Mouse (Mus musculus): ENCODE data around the gene Pgbd5. TPM values are rescaled to one million over a fixed set of nuclear protein-coding genes. Genes with fewer than 3 reads are reported as not detected.
A peak's percentile ranks its signal among the peaks of the same experiment; 100 is the strongest.
"Not testable (repeated sequence)": the region's sequence is repeated elsewhere in the genome, so short reads cannot be mapped to it uniquely, and the experiment has no call there.

Gene Pgbd5
- polyA plus RNA-seq, 1 experiment from 2014 or later = 1.9 TPM

DNA sequence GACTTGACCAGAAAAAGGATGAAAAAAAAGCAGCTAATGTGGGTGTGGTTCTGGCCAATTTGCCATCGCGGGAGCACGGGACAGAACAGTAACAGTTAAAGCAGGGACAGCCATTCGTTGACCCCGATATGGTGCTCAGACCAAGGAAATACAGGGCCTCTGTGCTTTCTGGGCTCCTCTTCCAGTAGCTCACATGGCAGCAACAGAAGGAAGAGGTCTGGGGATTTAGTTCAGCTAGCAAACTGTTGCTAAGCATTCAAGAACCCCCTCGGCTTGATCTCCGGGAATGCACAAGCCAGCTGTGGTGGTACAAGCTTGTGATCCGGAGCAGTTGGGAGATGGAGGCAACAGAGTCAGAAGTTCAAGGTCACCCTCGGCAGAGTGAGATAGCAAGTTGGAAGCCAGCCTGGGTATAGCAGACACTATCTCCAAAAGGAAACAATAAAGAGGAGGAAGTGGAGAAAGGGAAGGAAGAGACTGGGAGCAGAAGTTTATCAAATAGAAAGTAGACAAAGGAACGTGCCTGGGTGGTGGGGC lies 3.7 kb downstream of the Pgbd5 start:
- H3K27ac ChIP-seq (ENCODE audit: low read depth, low read length) = no peak overlapping the region
- no peak overlapping the region for H3K9ac ChIP-seq (ENCODE audit: low read depth, low read length)
- no peaks in the 10 kb centered on the region for H3K9me3 ChIP-seq (replicated peaks; ENCODE audit: control insufficient read depth, low read length)
- H3K4me3 ChIP-seq (ENCODE audit: low read depth, low read length) = no peak overlapping the region
- no peaks in the 10 kb centered on the region for H3K36me3 ChIP-seq (ENCODE audit: control insufficient read depth, insufficient read depth, low read length)
- H3K4me1 ChIP-seq (ENCODE audit: control insufficient read depth, insufficient read depth, low read length) = peaks cover 11% of the 10 kb centered on the region
- WGBS (ENCODE audit: insufficient replicate concordance) = 51% methylated on average over 10 of the region's 10 CpGs
- peaks cover 18% of the 10 kb centered on the region for H3K27me3 ChIP-seq (ENCODE audit: control insufficient read depth, insufficient read depth, low read length)
- H3K4me2 ChIP-seq = no peak overlapping the region
- no peak for ATAC-seq (replicated peaks; ENCODE audit: insufficient number of reproducible peaks, low FRiP score, low TSS enrichment)

DNA sequence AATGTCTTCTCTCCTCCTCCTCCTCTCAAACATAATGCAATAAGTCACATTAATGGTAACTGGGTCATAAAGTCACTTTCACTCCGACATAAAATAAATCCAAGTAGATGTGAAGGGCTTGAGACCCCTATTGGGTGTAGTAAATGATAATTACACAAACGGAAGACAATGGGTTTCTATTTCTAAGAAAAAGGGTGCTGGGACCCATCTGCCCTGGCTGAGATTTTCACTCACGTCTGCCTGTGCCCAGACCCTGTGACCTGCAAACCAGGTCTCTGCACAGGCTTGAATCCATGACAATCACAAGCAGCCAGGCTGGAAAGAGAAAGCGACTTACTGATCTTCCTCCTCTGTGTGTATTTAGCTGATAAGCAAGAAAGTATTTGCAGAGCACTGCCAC lies 4.3 kb downstream of the Pgbd5 start:
- H3K4me2 ChIP-seq = no peak overlapping the region
- H3K36me3 ChIP-seq (ENCODE audit: control insufficient read depth, insufficient read depth, low read length) = no peaks in the 10 kb centered on the region
- WGBS (ENCODE audit: insufficient replicate concordance) = 44% methylated on average over 4 of the region's 4 CpGs
- no peak overlapping the region for H3K9ac ChIP-seq (ENCODE audit: low read depth, low read length)
- H3K4me3 ChIP-seq (ENCODE audit: low read depth, low read length) = no peak overlapping the region
- no peak for ATAC-seq (replicated peaks; ENCODE audit: insufficient number of reproducible peaks, low FRiP score, low TSS enrichment)
- peaks cover 18% of the 10 kb centered on the region for H3K27me3 ChIP-seq (ENCODE audit: control insufficient read depth, insufficient read depth, low read length)
- no peak overlapping the region for H3K27ac ChIP-seq (ENCODE audit: low read depth, low read length)
- H3K4me1 ChIP-seq (ENCODE audit: control insufficient read depth, insufficient read depth, low read length) = peaks cover 13% of the 10 kb centered on the region
- H3K9me3 ChIP-seq (replicated peaks; ENCODE audit: control insufficient read depth, low read length) = no peaks in the 10 kb centered on the region

DNA sequence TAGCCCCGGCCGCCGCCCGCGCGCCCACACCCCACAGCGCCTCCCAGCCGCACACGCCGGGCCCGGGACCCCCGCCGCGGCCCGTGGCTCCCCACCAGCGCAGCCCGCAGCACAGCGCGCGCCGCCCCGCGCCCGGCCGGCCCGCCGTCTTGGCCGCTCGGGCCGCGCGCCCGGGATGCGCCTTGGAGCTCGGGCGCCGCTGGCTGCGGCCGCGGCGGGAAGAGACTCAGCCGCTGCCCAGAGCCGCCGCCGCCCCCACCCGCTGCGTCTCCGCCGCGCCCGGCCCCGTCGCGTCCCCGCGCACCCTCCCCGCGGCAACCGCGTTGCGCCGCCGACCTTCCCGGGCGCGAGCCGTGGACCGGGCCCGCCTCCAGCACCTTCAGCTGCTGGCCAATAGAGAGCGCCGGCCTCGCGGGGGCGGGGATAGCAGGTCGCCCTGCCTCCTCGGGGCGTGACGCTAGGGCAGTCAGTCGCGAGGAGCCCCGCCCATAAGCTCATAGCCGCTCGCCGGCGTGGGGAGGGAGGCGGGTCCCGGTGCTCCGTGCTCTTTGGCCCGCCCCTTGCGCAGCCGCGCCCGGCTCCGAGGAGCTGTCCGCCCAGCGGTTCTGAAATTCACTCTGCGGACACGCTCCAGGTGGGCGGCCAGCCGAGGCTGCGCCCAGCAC lies 5.2 kb downstream of the Pgbd5 start:
- WGBS (ENCODE audit: insufficient replicate concordance) = under 1% methylated on average over 73 of the region's 101 CpGs
- no peak overlapping the region for H3K27ac ChIP-seq (ENCODE audit: low read depth, low read length)
- H3K36me3 ChIP-seq (ENCODE audit: control insufficient read depth, insufficient read depth, low read length) = no peaks in the 10 kb centered on the region
- ATAC-seq (replicated peaks; ENCODE audit: insufficient number of reproducible peaks, low FRiP score, low TSS enrichment) = peak; percentile 98
- H3K27me3 ChIP-seq (ENCODE audit: control insufficient read depth, insufficient read depth, low read length) = peaks cover 18% of the 10 kb centered on the region
- peak overlapping the region; percentile 69 for H3K9ac ChIP-seq (ENCODE audit: low read depth, low read length)
- no peaks in the 10 kb centered on the region for H3K9me3 ChIP-seq (replicated peaks; ENCODE audit: control insufficient read depth, low read length)
- peak overlapping the region; percentile 99 for H3K4me2 ChIP-seq
- H3K4me3 ChIP-seq (ENCODE audit: low read depth, low read length) = peak overlapping the region; percentile 69
- peaks cover 21% of the 10 kb centered on the region for H3K4me1 ChIP-seq (ENCODE audit: control insufficient read depth, insufficient read depth, low read length)

DNA sequence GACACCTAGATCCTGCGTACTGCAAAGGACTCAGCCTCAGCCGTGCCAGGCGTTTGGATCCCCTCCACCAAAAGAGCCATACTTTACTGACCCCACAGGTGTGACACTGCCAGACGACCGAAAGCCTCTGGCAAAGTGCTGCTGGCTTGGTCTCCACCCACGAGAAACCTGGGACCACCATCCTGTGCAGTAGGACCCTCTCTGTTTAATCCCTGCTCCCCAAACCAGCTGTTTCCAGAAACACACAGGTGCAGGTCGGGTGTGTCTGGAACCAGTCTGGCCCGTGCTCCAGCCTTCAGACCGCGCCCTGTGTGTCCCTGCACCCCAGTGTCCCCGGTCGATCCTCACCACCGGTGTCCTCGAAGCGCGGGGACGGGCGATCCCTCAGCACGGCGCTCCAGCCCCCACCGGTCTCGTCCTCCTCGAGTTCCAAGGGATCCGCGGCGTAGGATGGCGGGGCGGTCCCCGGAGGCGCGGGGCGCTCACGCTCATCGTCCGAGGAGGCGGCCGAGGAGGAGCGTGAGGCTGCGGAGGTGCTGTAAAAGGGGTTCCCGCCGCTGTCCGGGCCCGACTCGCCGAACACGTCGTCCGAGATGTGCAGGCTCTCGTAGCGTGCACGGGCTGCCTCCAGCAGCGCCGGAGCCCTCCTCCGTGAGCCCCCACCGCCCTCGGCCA lies 5.9 kb downstream of the Pgbd5 start:
- 3% methylated on average over 28 of the region's 56 CpGs for WGBS (ENCODE audit: insufficient replicate concordance)
- Histone ChIP-seq H3K9me3 (replicated peaks; ENCODE audit: control insufficient read depth, low read length) (no peaks in the 10 kb centered on the region), H3K9ac (ENCODE audit: low read depth, low read length) (peak overlapping the region; percentile 69), H3K4me1 (ENCODE audit: control insufficient read depth, insufficient read depth, low read length) (peaks cover 23% of the 10 kb centered on the region), H3K4me2 (peak overlapping the region; percentile 99), H3K4me3 (ENCODE audit: low read depth, low read length) (peak overlapping the region; percentile 69), H3K27me3 (ENCODE audit: control insufficient read depth, insufficient read depth, low read length) (peaks cover 18% of the 10 kb centered on the region), H3K36me3 (ENCODE audit: control insufficient read depth, insufficient read depth, low read length) (no peaks in the 10 kb centered on the region), H3K27ac (ENCODE audit: low read depth, low read length) (no peak overlapping the region)
- ATAC-seq (replicated peaks; ENCODE audit: insufficient number of reproducible peaks, low FRiP score, low TSS enrichment) = peak; percentile 7; the same call in 1 of the 2 replicates

DNA sequence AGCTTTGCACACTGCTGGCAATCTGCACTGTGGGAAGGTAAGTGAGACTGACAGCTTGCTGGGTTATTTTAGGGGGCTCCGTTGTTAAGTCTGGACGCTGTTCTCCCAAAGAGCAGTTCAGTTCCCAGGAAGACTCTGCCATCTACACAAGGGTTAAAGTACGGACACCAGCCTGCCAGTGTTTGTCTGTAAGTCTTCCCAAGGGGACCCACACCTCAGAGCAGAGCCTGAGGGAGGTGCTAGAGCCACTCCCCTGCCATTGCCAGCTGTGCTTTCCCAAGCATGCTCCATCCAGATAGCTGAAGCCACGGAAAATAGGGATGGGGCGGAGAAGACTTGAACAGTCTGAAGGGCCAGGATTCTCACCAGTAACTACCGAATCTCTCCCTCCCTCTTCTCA lies 8.6 kb downstream of the Pgbd5 start:
- WGBS (ENCODE audit: insufficient replicate concordance) = 40% methylated on average over 6 of the region's 6 CpGs
- peak overlapping the region; percentile 24; the same call in 1 of the 2 replicates for H3K4me2 ChIP-seq
- no peak overlapping the region for H3K9ac ChIP-seq (ENCODE audit: low read depth, low read length)

DNA sequence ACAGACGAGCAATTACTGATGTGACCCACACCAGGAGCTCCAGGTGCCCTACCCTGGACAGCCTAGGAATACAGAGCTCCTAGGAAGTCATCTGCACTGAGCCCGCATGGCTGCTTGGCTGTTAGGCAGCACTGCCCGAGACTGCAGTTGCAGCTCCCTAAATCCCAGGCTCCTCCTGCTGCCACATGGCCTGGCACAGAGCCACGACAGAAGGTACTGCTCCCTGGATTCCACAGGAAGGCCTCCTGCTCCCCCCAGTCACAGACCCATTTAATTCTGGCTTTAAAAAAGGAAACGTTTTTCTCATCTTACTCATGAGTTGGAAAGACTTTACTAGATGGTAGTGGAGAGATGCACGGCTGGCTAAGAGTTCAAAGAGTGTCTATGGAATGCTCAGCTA lies 10.0 kb downstream of the Pgbd5 start:
- WGBS (ENCODE audit: insufficient replicate concordance) = 34% methylated on average over 6 of the region's 6 CpGs
- no peak overlapping the region for H3K4me3 ChIP-seq (ENCODE audit: low read depth, low read length)
- no peak overlapping the region for H3K9ac ChIP-seq (ENCODE audit: low read depth, low read length)
- H3K4me2 ChIP-seq = no peak overlapping the region
- H3K4me1 ChIP-seq (ENCODE audit: control insufficient read depth, insufficient read depth, low read length) = peaks cover 23% of the 10 kb centered on the region
- peak overlapping the region; percentile 4; the same call in 1 of the 2 replicates for H3K27ac ChIP-seq (ENCODE audit: low read depth, low read length)
- no peak for ATAC-seq (replicated peaks; ENCODE audit: insufficient number of reproducible peaks, low FRiP score, low TSS enrichment)
- H3K27me3 ChIP-seq (ENCODE audit: control insufficient read depth, insufficient read depth, low read length) = peaks cover 18% of the 10 kb centered on the region
- H3K36me3 ChIP-seq (ENCODE audit: control insufficient read depth, insufficient read depth, low read length) = no peaks in the 10 kb centered on the region
- no peaks in the 10 kb centered on the region for H3K9me3 ChIP-seq (replicated peaks; ENCODE audit: control insufficient read depth, low read length)

More for the DNA sequence above, 8.6 kb downstream of the Pgbd5 start:
- no peaks in the 10 kb centered on the region for H3K36me3 ChIP-seq (ENCODE audit: control insufficient read depth, insufficient read depth, low read length)
- H3K27ac ChIP-seq (ENCODE audit: low read depth, low read length) = peak overlapping the region; percentile 25; the same call in 1 of the 2 replicates
- H3K27me3 ChIP-seq (ENCODE audit: control insufficient read depth, insufficient read depth, low read length) = peaks cover 18% of the 10 kb centered on the region
- ATAC-seq (replicated peaks; ENCODE audit: insufficient number of reproducible peaks, low FRiP score, low TSS enrichment) = no peak
- H3K9me3 ChIP-seq (replicated peaks; ENCODE audit: control insufficient read depth, low read length) = no peaks in the 10 kb centered on the region
- H3K4me1 ChIP-seq (ENCODE audit: control insufficient read depth, insufficient read depth, low read length) = peaks cover 23% of the 10 kb centered on the region
- H3K4me3 ChIP-seq (ENCODE audit: low read depth, low read length) = no peak overlapping the region

DNA sequence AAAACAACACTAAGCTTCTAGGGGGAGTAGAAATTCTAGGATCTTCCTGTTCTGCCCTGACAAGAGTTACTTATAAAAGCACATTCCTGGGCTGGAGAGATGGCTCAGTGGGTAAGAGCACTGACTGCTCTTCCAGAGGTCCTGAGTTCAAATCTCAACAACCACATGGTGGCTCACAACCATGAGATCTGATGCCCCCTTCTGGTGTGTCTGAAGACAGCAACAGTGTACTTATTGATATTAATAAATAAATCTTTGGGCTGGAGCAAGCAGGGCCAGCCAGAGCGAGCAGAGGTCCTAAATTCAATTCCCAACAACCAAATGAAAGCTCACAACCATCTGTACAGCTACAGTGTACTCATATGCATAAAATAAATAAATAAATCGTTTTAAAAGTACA lies 10.7 kb downstream of the Pgbd5 start:
- not testable (repeated sequence) for ATAC-seq (replicated peaks; ENCODE audit: insufficient number of reproducible peaks, low FRiP score, low TSS enrichment); H3K4me3 ChIP-seq (ENCODE audit: low read depth, low read length); H3K9ac ChIP-seq (ENCODE audit: low read depth, low read length); H3K36me3 ChIP-seq (ENCODE audit: control insufficient read depth, insufficient read depth, low read length); H3K4me2 ChIP-seq; H3K27ac ChIP-seq (ENCODE audit: low read depth, low read length); H3K9me3 ChIP-seq (replicated peaks; ENCODE audit: control insufficient read depth, low read length)
- Histone ChIP-seq H3K27me3 (ENCODE audit: control insufficient read depth, insufficient read depth, low read length) (peaks cover 16% of the 10 kb centered on the region), H3K4me1 (ENCODE audit: control insufficient read depth, insufficient read depth, low read length) (peaks cover 22% of the 10 kb centered on the region)
- WGBS (ENCODE audit: insufficient replicate concordance) = 48% methylated on average over 2 of the region's 2 CpGs

DNA sequence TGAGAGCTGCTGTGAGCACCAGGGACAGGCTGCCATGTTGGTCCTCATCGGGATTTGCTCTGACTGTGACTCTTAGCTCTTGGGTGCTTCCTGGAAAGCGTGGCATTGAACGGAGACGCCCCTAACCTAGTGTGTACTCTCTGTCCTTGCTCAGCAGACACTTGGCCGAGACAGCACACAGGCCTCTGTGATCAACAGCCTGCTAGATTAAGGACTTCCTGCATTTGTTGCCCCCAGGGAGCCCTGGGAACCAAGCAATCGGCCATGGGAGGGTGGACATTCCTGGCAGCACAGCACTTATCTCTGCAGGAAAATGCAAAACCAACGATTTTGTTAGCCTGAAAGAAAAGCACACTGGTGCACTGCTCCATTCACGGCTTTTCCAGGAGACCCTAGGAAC lies 18.0 kb downstream of the Pgbd5 start:
- Histone ChIP-seq H3K9ac (ENCODE audit: low read depth, low read length) (no peak overlapping the region), H3K9me3 (replicated peaks; ENCODE audit: control insufficient read depth, low read length) (no peaks in the 10 kb centered on the region), H3K4me2 (peak overlapping the region; percentile 2; the same call in 1 of the 2 replicates), H3K27me3 (ENCODE audit: control insufficient read depth, insufficient read depth, low read length) (no peaks in the 10 kb centered on the region), H3K4me1 (ENCODE audit: control insufficient read depth, insufficient read depth, low read length) (peaks cover 13% of the 10 kb centered on the region), H3K4me3 (ENCODE audit: low read depth, low read length) (no peak overlapping the region), H3K27ac (ENCODE audit: low read depth, low read length) (peak overlapping the region; percentile 57; the same call in 1 of the 2 replicates), H3K36me3 (ENCODE audit: control insufficient read depth, insufficient read depth, low read length) (no peaks in the 10 kb centered on the region)
- 18% methylated on average over 8 of the region's 8 CpGs for WGBS (ENCODE audit: insufficient replicate concordance)
- ATAC-seq (replicated peaks; ENCODE audit: insufficient number of reproducible peaks, low FRiP score, low TSS enrichment) = no peak
